ENCODE assay signal across 8 mouse cellular contexts in the genomic region with DNA sequence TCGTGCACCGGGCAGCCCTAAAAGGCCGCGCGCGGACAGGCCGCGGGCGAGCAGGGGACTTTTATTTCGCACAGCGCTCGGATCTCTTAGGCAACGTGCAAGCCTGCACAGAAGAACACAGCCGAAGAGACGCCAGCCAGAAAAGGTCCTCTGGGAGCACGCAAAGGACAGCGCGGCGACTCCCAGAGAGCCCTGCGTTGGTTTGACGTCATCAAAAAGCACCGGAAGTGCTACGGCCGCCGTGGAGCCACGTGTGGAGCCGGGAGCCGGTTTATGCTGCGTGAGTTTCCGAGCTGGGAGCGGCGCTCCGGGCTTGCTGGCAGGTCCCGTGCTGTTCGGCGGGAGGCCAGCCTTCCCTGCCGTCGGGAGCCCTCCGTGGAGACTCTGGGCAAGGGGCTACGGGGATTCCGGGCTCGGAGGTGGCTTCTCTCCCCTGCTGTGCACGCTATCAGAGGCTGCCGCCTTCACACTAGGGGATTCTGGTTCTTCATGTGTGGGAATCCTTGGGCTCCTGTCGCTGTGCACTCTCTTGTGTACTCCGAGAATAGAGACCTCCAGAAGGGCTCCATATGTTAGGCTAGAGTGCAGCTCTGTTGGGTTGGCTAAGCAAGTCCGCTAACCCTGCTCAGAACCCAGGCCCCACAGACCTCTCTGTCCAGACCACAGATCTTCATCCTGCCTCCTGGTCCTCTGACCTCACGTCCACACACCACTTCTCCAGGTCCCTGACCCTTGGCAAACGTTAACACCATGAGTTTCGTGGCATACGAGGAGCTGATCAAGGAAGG. TPM values are rescaled to one million over a fixed set of nuclear protein-coding genes. Genes with fewer than 3 reads are reported as not detected.
DNase-seq lines count a peak whose midpoint lies in the region; ATAC-seq and TF ChIP-seq lines count a peak whose summit lies in the region.

Trmt61a (plus strand) TSS at position 224 of the 788 bp plus-strand sequence.

- peak within 1 kb of the TSS; percentile 80 for H3K4me3 ChIP-seq in G1E (ENCODE audit: low read depth, low read length)
- peak within 1 kb of the TSS; percentile 66 for H3K4me3 ChIP-seq in forebrain, embryonic 14.5 days (ENCODE audit: low read depth, low read length)
- peak within 1 kb of the TSS; percentile 66 for H3K4me3 ChIP-seq in lung, embryonic 14.5 days (ENCODE audit: low read depth, low read length)

- no peak for TF ChIP-seq CTCF in G1E (IDR thresholded peaks at IDR 0.05; ENCODE audit: low read depth, low read length)
- TF ChIP-seq CTCF in lung, embryonic 14.5 days (IDR thresholded peaks at IDR 0.05; ENCODE audit: low read depth) = no peak

- H3K4me2 ChIP-seq in forebrain, embryonic 14.5 days (ENCODE audit: low read length) = peak within 1 kb of the TSS; percentile 94
- peak within 1 kb of the TSS; percentile 88 for H3K4me2 ChIP-seq in lung, embryonic 14.5 days

- H3K9me3 ChIP-seq in G1E (replicated peaks) = no peaks in the 10 kb centered on the region
- H3K9me3 ChIP-seq in forebrain, embryonic 14.5 days (replicated peaks; ENCODE audit: control insufficient read depth, low read length) = no peaks in the 10 kb centered on the region
- no peaks in the 10 kb centered on the region for H3K9me3 ChIP-seq in lung, embryonic 14.5 days (ENCODE audit: low read depth, low read length)

- intact Hi-C loops in heart, postnatal 10 days (cut with DNase I) = no loop called here

- peak within 1 kb of the TSS; percentile 83 for H3K9ac ChIP-seq in forebrain, embryonic 14.5 days (ENCODE audit: low read length)
- H3K9ac ChIP-seq in lung, embryonic 14.5 days = peak within 1 kb of the TSS; percentile 76

- peak within 1 kb of the TSS; percentile 96 for H3K27ac ChIP-seq in forebrain, embryonic 14.5 days (ENCODE audit: low read depth, low read length)
- H3K27ac ChIP-seq in lung, embryonic 14.5 days (ENCODE audit: low read depth) = peak within 1 kb of the TSS; percentile 92

- DNase-seq in G1E (ENCODE audit: low spot score) = peak; percentile 98
- peak; percentile 85 for DNase-seq in cerebellum, adult 11 months
- DNase-seq in forebrain, embryonic 14.5 days (ENCODE audit: low spot score) = peak; percentile 97
- DNase-seq in heart, postnatal 10 days = peak; percentile 94 to 96
- peak; percentile 93 to 95 for DNase-seq in kidney, postnatal 4 days
- peak; percentile 99 for DNase-seq in lung, embryonic 14.5 days
- DNase-seq in testis, postnatal 14 days (ENCODE audit: low spot score) = peak; percentile 90

- peak; percentile 70 for ATAC-seq in G1E (ENCODE audit: extremely low read depth, insufficient number of reproducible peaks, low FRiP score, poor library complexity, severe bottlenecking)
- peak; percentile 93 for ATAC-seq in forebrain, embryonic 14.5 days
- peak; percentile 87 for ATAC-seq in lung, embryonic 14.5 days (ENCODE audit: insufficient read depth)
- ATAC-seq in neutrophil, adult 5-6 weeks (ENCODE audit: extremely low read depth, insufficient number of reproducible peaks, low FRiP score, poor library complexity, severe bottlenecking) = peak; percentile 79

- peaks cover 46% of the 10 kb centered on the region for H3K36me3 ChIP-seq in G1E (replicated peaks)
- peaks cover 18% of the 10 kb centered on the region for H3K36me3 ChIP-seq in forebrain, embryonic 14.5 days (ENCODE audit: control insufficient read depth, insufficient read depth, low read length)
- H3K36me3 ChIP-seq in lung, embryonic 14.5 days (ENCODE audit: insufficient read depth) = peaks cover 24% of the 10 kb centered on the region; the same call in 1 of the 2 replicates

- peaks cover 68% of the 10 kb centered on the region for H3K4me1 ChIP-seq in G1E (ENCODE audit: insufficient read depth, low read depth, low read length)
- peaks cover 13% of the 10 kb centered on the region for H3K4me1 ChIP-seq in forebrain, embryonic 14.5 days (ENCODE audit: control insufficient read depth, insufficient read depth, low read length)
- H3K4me1 ChIP-seq in lung, embryonic 14.5 days (ENCODE audit: insufficient read depth) = 0 out of 2 replicates have a peak, but pooled peaks cover 4% of the 10 kb centered on the region

- peaks cover 18% of the 10 kb centered on the region for H3K27me3 ChIP-seq in G1E (ENCODE audit: insufficient read depth, low read length)
- no peaks in the 10 kb centered on the region for H3K27me3 ChIP-seq in forebrain, embryonic 14.5 days (replicated peaks; ENCODE audit: control insufficient read depth, insufficient read depth, low read length)
- peaks cover 10% of the 10 kb centered on the region; the same call in 1 of the 2 replicates for H3K27me3 ChIP-seq in lung, embryonic 14.5 days (ENCODE audit: insufficient read depth, low read length)

- WGBS in forebrain, embryonic 14.5 days = under 1% methylated on average over 50 of the region's 51 CpGs
- under 1% methylated on average over 51 of the region's 51 CpGs for WGBS in lung, embryonic 14.5 days

RNA-seq across cellular contexts. Expression of gene Trmt61a, which starts in this region (rescaled TPM):
- total RNA-seq in G1E (2014; fragmentation: Nextera tagmentation) (11.1 and 13.3 TPM in 2 replicates), G1E (2017) (9.3 and 10.0 TPM in 2 replicates)
- polyA plus RNA-seq in G1E (2012) = 32.5 and 39.8 TPM in 2 replicates
- polyA plus RNA-seq in forebrain, embryonic 14.5 days (2014; fragmentation: Nextera tagmentation; extraction: Ambion mirVana) = 5.8 and 7.8 TPM in 2 replicates
- 1 to 10 TPM; 6.4 to 8.3 TPM for total RNA-seq in heart, postnatal 10 days (2021)
- 8.7 and 9.3 TPM in 2 replicates for polyA plus RNA-seq in lung, embryonic 14.5 days (2014; fragmentation: Nextera tagmentation; extraction: Ambion mirVana)
- total RNA-seq in neutrophil, adult 5-6 weeks (2017) = 2.7 and 3.6 TPM in 2 replicates

Comparison
In these comparisons a context has a peak if more than half of its experiments do, and no peak if none do; other contexts are left out.
1. Peak in every context shown above with its lines: DNase-seq, ATAC-seq, H3K4me3 ChIP-seq and H3K27ac ChIP-seq.